Mouse (Mus musculus) cortical plate, adult 2 months (tissue): ENCODE measurements around the gene Siva1. TPM values are rescaled to one million over a fixed set of nuclear protein-coding genes. Genes with fewer than 3 reads are reported as not detected.

Experiments used
- H3K27ac ChIP-seq: fragments of 200-500 bp; 2 replicates; pipeline ENCODE4 v1.5.1; 2012; ENCODE audit warnings: low read length, control low read depth, inconsistent platforms; ENCODE audit not compliant: insufficient read depth
- H3K4me1 ChIP-seq: fragments of 200-500 bp; 2 replicates; pipeline ENCODE4 v1.6.1; 2011; ENCODE audit warnings: low read length; ENCODE audit not compliant: control insufficient read depth, insufficient read depth
- H3K4me3 ChIP-seq: fragments of 200-500 bp; 2 replicates; pipeline ENCODE4 v1.5.1; 2011; ENCODE audit warnings: mild to moderate bottlenecking, low read length, control low read depth; ENCODE audit not compliant: insufficient read depth
- CTCF ChIP-seq: fragments of 200-500 bp; IDR thresholded peaks from 2 replicates; pipeline ENCODE4 v1.5.1; 2011; ENCODE audit warnings: mild to moderate bottlenecking, control low read depth, low read length; ENCODE audit not compliant: insufficient read depth; ENCODE audit errors: extremely low read depth
- POLR2A ChIP-seq: fragments of 200-500 bp; IDR thresholded peaks from 2 replicates; pipeline ENCODE4 v1.6.1; 2011; ENCODE audit warnings: mild to moderate bottlenecking, low read length, control low read depth; ENCODE audit not compliant: insufficient read depth; ENCODE audit errors: extremely low read depth
- polyA plus RNA-seq: library from polyadenylated mRNA; depleted of rRNA; stranded (reverse); fragments of >200 nt; gene quantifications from 2 replicates; pipeline ENCODE4 v1.2.3, GENCODE M21; 2012

The Siva1 gene
- polyA plus RNA-seq, 1 experiment, result 25.6 TPM

- TF ChIP-seq CTCF (no peak), POLR2A (no peak)
- H3K4me1 ChIP-seq, result peaks cover 2% of the 10 kb centered on the region; the same call in 1 of the 2 replicates
- H3K27ac ChIP-seq, result peak within 1 kb of the TSS; percentile 60
- H3K4me3 ChIP-seq, result peak within 1 kb of the TSS; percentile 45
Observed at GRCm38 (mm10) chr12:112674132-112675011, 29.9 kb downstream of the Siva1 start, which contains the start of gene Akt1. Gene Akt1 (minus strand): TSS chr12:112674884.

- TF ChIP-seq CTCF (peak; percentile 76), POLR2A (no peak)
- Histone ChIP-seq H3K4me3 (no peak overlapping the region), H3K4me1 (peaks cover 2% of the 10 kb centered on the region; the same call in 1 of the 2 replicates), H3K27ac (no peak overlapping the region)
Observed at GRCm38 (mm10) chr12:112675245-112676035, 31.0 kb downstream of the Siva1 start.

GRCm38 (mm10) chr12:112677076-112677475 lies 32.6 kb downstream of the Siva1 start:
- H3K4me1 ChIP-seq, result peaks cover 2% of the 10 kb centered on the region; the same call in 1 of the 2 replicates
- no peak overlapping the region for H3K27ac ChIP-seq
- TF ChIP-seq POLR2A (no peak), CTCF (no peak)
- H3K4me3 ChIP-seq, result no peak overlapping the region

GRCm38 (mm10) chr12:112677943-112678554 lies 33.6 kb downstream of the Siva1 start:
- H3K27ac ChIP-seq, result no peak overlapping the region
- TF ChIP-seq POLR2A, result no peak
- H3K4me3 ChIP-seq, result peak overlapping the region; percentile 17; the same call in 1 of the 2 replicates
- no peaks in the 10 kb centered on the region; the same call in 1 of the 2 replicates for H3K4me1 ChIP-seq

- H3K4me3 ChIP-seq, result peak within 1 kb of the TSS; percentile 17
- H3K4me1 ChIP-seq, result no peaks in the 10 kb centered on the region
- no peak for TF ChIP-seq CTCF
- no peak for TF ChIP-seq POLR2A
- no peak within 1 kb of the TSS for H3K27ac ChIP-seq
Observed at GRCm38 (mm10) chr12:112678555-112679026, 34.1 kb downstream of the Siva1 start, which contains the start of gene Zbtb42. Gene Zbtb42 (plus strand): TSS chr12:112678828.

- Histone ChIP-seq H3K27ac (no peak overlapping the region), H3K4me3 (peak overlapping the region; percentile 17), H3K4me1 (no peaks in the 10 kb centered on the region)
- no peak for TF ChIP-seq CTCF
- no peak for TF ChIP-seq POLR2A
Observed at GRCm38 (mm10) chr12:112679027-112679996, 34.8 kb downstream of the Siva1 start.

GRCm38 (mm10) chr12:112683351-112683750 lies 38.9 kb downstream of the Siva1 start:
- TF ChIP-seq POLR2A (no peak), CTCF (no peak)
- Histone ChIP-seq H3K27ac (no peak overlapping the region), H3K4me1 (no peaks in the 10 kb centered on the region), H3K4me3 (no peak overlapping the region)

GRCm38 (mm10) chr12:112688458-112688857 lies 44.0 kb downstream of the Siva1 start:
- H3K27ac ChIP-seq, result no peak overlapping the region
- H3K4me1 ChIP-seq, result peaks cover 2% of the 10 kb centered on the region; the same call in 1 of the 2 replicates
- no peak overlapping the region for H3K4me3 ChIP-seq
- TF ChIP-seq CTCF, result no peak
- no peak for TF ChIP-seq POLR2A
